Mouse (Mus musculus) layer of hippocampus, postnatal 25 days (tissue): ENCODE measurements around the gene Hrk. TPM values are rescaled to one million over a fixed set of nuclear protein-coding genes. Genes with fewer than 3 reads are reported as not detected.
A peak's percentile ranks its signal among the peaks of the same experiment; 100 is the strongest.

Experiments used
- DNase-seq, 2 experiments: peaks; one replicate each; pipeline ENCODE4 v3.0.0; 2022; ENCODE audit warnings: mixed read lengths in 2 of 2, low spot score in 1 of 2; ENCODE audit errors: extremely low spot score in 1 of 2
- total RNA-seq, 2 experiments: library from RNA; stranded (reverse); gene quantifications; 2 replicates each; pipeline ENCODE4 v1.2.3; 2021

The Hrk gene
- total RNA-seq, 2 experiments from 2014 or later = 32.8 to 36.2 TPM

DNA sequence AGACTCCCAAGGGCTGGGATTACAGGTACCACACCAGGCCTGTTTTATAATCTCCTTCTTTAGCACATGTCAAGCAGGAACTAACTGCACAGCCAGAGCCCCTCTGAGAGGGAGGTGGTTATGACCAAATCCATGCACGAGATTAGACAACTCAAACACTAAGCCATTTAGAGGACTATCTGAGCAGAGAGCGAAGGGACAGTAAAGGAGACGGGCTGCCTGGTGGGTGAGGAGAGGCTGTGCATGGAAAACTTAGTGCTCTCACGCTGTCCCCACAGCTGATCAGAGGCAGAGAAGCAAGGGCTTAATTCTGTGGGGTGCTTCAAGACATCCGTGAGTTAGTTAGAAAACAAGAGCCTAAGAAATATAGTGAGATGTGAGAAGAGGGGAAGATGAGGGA is 49.6 kb downstream of the Hrk start:
- no peak for DNase-seq

DNA sequence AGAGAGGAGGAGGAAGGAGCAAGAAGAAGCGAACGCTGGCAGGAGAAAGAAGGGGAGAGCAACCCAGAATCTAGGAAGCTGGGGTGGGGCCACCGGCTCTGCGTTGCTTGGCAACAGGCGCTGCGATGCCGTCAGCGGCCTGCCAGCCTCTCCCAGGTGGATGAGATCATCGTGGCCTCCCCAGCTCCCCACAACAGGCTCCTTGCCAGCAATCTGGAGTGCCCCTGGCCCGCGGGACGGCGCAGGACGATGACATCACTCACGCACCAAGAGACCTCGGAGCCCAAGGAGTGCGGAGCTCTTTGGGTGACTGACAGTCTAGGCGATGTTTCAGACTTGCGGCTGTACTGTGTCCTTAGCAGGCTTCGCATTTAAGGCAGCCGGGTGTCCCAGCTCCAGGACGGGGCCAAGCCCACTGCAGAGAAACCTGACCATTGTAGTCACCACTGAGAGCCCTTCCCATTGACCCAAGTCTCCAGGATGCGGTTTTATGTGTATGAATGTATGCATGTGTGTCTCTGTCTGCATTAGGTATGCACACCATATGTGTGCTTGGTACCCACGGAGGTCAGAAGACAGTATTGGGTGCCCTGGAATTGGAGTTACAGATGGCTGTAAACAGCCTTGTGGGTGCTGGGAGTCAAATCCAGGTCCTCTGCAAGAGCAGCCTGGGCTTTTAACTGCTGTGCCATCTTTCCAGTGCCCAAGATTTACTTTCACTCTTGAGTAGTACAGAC is 50.1 kb downstream of the Hrk start:
- DNase-seq = peak; percentile 63 to 67

- DNase-seq = peak in 1 of 2 experiments; percentile 24
Observed at GRCm38 (mm10) chr5:118217410-118217809, 53.0 kb downstream of the Hrk start.

DNA sequence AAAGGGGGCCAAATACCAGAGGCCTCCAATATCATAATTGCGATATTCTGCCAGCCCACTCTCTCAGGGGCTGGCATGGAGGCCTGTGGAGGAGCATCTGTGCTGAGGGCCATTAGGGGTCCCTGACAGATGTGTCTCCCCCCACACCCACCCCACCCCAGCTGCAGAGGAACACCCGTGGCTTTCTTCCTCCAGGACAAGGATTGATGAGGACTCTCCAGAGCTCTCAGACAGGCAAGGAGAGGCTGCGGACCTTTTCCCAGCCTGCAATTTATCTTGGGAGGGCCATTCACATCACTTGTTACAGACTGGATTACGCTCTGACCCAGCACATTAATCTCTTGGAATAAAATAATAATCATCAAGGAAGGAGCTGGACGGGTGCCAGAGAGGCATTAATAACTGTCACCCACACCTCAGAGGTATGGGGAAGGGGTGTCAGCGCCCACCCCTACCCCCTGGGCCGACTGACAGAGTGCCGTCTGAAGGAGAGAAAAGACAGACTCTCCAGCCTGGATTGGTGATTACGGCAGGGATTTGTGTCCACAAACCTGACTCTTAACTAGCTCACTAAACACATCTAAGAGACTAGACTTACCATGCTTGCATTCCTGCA is 58.8 kb downstream of the Hrk start:
- DNase-seq = no peak

DNA sequence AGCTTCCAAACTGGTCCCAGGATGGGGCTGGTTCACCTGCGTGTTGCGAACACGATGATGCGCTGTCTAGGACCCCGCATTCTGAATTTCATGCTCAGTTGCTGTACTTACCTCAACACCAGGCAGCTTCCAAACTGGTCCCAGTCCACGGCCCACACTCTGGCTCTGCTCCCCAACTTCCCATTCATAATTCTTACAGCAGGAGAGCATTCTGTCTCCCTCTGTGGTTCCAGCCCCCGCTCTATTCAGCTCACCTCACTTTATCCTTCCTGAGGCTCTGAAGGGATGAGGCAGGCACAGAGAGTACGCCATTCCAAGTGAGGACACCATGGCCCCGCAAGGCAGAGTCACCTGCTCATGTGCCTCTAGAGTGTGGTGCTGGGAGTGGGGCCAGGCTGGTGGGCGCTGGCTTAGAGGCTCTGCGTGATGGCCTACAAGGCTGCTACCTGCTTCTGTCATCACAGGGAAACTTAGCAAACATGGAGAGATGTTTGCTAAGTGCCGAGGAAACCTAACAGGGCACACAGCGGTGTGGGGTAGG is 65.7 kb downstream of the Hrk start:
- no peak for DNase-seq

DNA sequence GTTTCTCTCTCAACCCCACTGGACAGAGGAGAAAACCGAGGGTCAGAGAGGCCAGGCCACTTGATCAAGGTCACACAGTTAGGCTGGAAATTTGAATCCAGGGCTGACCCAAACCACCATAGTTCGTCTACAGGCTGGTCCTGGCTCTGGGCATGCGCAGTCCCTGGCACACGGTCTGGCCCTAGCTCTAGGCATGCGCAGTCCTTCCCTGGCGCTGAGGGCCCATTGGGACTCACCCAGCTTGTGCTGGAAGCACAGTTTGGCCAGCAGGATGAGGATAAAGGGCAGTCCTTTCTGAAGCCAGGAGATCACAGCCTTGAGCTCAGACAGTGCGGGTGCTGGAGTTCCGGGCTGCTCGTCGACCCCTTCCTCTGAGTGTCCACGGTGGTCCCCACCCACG is 72.4 kb downstream of the Hrk start:
- DNase-seq = peak in 1 of 2 experiments; percentile 34

Other genes starting within 250 kb of the Hrk start
- gene Fbxo21, start 187.9 kb upstream of the Hrk start, total RNA-seq = 100 to 1,000 TPM; 128 to 150 TPM
- 100 to 1,000 TPM in 1 of 2 experiments, 10 to 100 TPM in 1; 80.0 to 100 TPM for gene Tesc, start 136.9 kb upstream of the Hrk start, total RNA-seq
- 10 to 100 TPM; 35.7 to 39.3 TPM for gene Fbxw8, start 9.2 kb upstream of the Hrk start, total RNA-seq
- 10 to 100 TPM; 69.4 to 69.8 TPM for gene Rnft2, start 80.5 kb downstream of the Hrk start, total RNA-seq
- gene 2410131K14Rik, start 80.6 kb downstream of the Hrk start, total RNA-seq = 10 to 100 TPM; 12.6 to 15.4 TPM